Mouse (Mus musculus) MEL (cell line): Measurements from ENCODE around the gene Fam111a. TPM values are rescaled to one million over a fixed set of nuclear protein-coding genes. Genes with fewer than 3 reads are reported as not detected.

Source experiments
- DNase-seq: peaks from one replicate; pipeline ENCODE4 v3.0.0; 2011; ENCODE audit warnings: low read depth, low spot score
- H3K27ac ChIP-seq: 2 replicates; pipeline ENCODE4 v1.5.1; 2012; ENCODE audit warnings: low read depth, mild to moderate bottlenecking, control low read depth, low read length, moderate library complexity; ENCODE audit not compliant: control insufficient read depth
- H3K27me3 ChIP-seq, 2 experiments: fragments of 150-350 bp in 1 of 2; sonication (generic) in 1 of 2; 2 replicates each; pipeline ENCODE4 v1.6.1; 2012; ENCODE audit warnings: low read length in 2 of 2, mild to moderate bottlenecking in 2 of 2, improper control_type of control experiment in 1 of 2, moderate library complexity in 1 of 2; ENCODE audit not compliant: insufficient read depth in 2 of 2, control insufficient read depth in 1 of 2
- H3K36me3 ChIP-seq, 2 experiments: 2 replicates each; pipeline ENCODE4 v1.6.1; 2012 to 2014; ENCODE audit warnings: low read length in 2 of 2, improper control_type of control experiment in 1 of 2, inconsistent platforms in 1 of 2, mild to moderate bottlenecking in 1 of 2; ENCODE audit not compliant: insufficient read depth in 2 of 2, control insufficient read depth in 1 of 2
- H3K4me1 ChIP-seq, 2 experiments: fragments of 150-350 bp in 1 of 2; sonication (generic) in 1 of 2; 2 replicates each; pipeline ENCODE4 v1.6.1; 2012; ENCODE audit warnings: low read length in 2 of 2, improper control_type of control experiment in 1 of 2, mild to moderate bottlenecking in 1 of 2; ENCODE audit not compliant: insufficient read depth in 2 of 2, control insufficient read depth in 1 of 2
- H3K4me3 ChIP-seq, 2 experiments: fragments of 150-350 bp in 1 of 2; sonication (generic) in 1 of 2; 2 replicates each; pipeline ENCODE4 v1.5.1; 2012; ENCODE audit warnings: low read depth in 2 of 2, low read length in 2 of 2, mild to moderate bottlenecking in 2 of 2, moderate library complexity in 2 of 2, control low read depth in 1 of 2, improper control_type of control experiment in 1 of 2; ENCODE audit not compliant: control insufficient read depth in 1 of 2, insufficient read depth in 1 of 2
- H3K79me2 ChIP-seq: 2 replicates; pipeline ENCODE4 v1.6.1; 2012; ENCODE audit warnings: mild to moderate bottlenecking, low read length, moderate library complexity; ENCODE audit not compliant: control insufficient read depth, poor library complexity, insufficient read depth
- H3K9ac ChIP-seq: 2 replicates; pipeline ENCODE4 v1.6.1; 2012; ENCODE audit warnings: low read depth, mild to moderate bottlenecking, control low read depth, low read length, moderate library complexity; ENCODE audit not compliant: control insufficient read depth, poor library complexity, severe bottlenecking
- H3K9me3 ChIP-seq: fragments of 150-350 bp; sonication (generic); replicated peaks from 2 replicates; pipeline ENCODE4 v1.6.1; 2012; ENCODE audit warnings: mild to moderate bottlenecking, low read length, improper control_type of control experiment, moderate library complexity; ENCODE audit not compliant: insufficient read depth
- CHD1 ChIP-seq: IDR thresholded peaks from 2 replicates; pipeline ENCODE4 v1.6.1; 2012; ENCODE audit warnings: low read depth, mild to moderate bottlenecking, inconsistent platforms, low read length, improper control_type of control experiment
- CHD2 ChIP-seq: IDR thresholded peaks from 2 replicates; pipeline ENCODE4 v1.6.1; 2011; ENCODE audit warnings: low read length, improper control_type of control experiment
- CTCF ChIP-seq, 3 experiments: IDR thresholded peaks in 2 of 3; conservative IDR thresholded peaks in 1 of 3; 2 replicates each; pipeline ENCODE4 v1.5.1; 2011 to 2012; ENCODE audit warnings: low read length in 3 of 3, low read depth in 2 of 3, mild to moderate bottlenecking in 2 of 3, improper control_type of control experiment in 1 of 3, inconsistent platforms in 1 of 3, mixed read lengths in 1 of 3, moderate library complexity in 1 of 3; ENCODE audit not compliant: control insufficient read depth in 1 of 3, insufficient read depth in 1 of 3, poor library complexity in 1 of 3, severe bottlenecking in 1 of 3
- E2F4 ChIP-seq: IDR thresholded peaks from 2 replicates; pipeline ENCODE4 v1.6.1; 2011; ENCODE audit warnings: low read depth, low read length, improper control_type of control experiment, borderline replicate concordance
- ELF1 ChIP-seq: IDR thresholded peaks from 2 replicates; pipeline ENCODE4 v1.6.1; 2014; ENCODE audit warnings: low read depth, mild to moderate bottlenecking, inconsistent platforms, low read length, improper control_type of control experiment, moderate library complexity
- EP300 ChIP-seq, 2 experiments: IDR thresholded peaks; 2 replicates each; pipeline ENCODE4 v1.6.1; 2011; ENCODE audit warnings: improper control_type of control experiment in 2 of 2, low read length in 2 of 2, low read depth in 1 of 2, mild to moderate bottlenecking in 1 of 2
- GABPA ChIP-seq: IDR thresholded peaks from 2 replicates; pipeline ENCODE4 v1.6.1; 2012; ENCODE audit warnings: low read depth, mild to moderate bottlenecking, inconsistent platforms, low read length, improper control_type of control experiment, moderate library complexity
- GATA1 ChIP-seq: IDR thresholded peaks from 2 replicates; pipeline ENCODE4 v1.6.1; 2011; ENCODE audit warnings: low read depth, low read length, improper control_type of control experiment
- HCFC1 ChIP-seq: IDR thresholded peaks from 2 replicates; pipeline ENCODE4 v1.6.1; 2012; ENCODE audit warnings: low read depth, mild to moderate bottlenecking, inconsistent platforms, low read length, improper control_type of control experiment, moderate library complexity
- JUND ChIP-seq: IDR thresholded peaks from 2 replicates; pipeline ENCODE4 v1.6.1; 2011; ENCODE audit warnings: low read depth, mild to moderate bottlenecking, improper control_type of control experiment, low read length
- MAFK ChIP-seq: IDR thresholded peaks from 2 replicates; pipeline ENCODE4 v1.6.1; 2011; ENCODE audit warnings: low read depth, mild to moderate bottlenecking, low read length, improper control_type of control experiment, borderline replicate concordance
- MAZ ChIP-seq: IDR thresholded peaks from 2 replicates; pipeline ENCODE4 v1.6.1; 2012; ENCODE audit warnings: low read depth, mild to moderate bottlenecking, inconsistent platforms, low read length, improper control_type of control experiment
- MXI1 ChIP-seq: IDR thresholded peaks from 2 replicates; pipeline ENCODE4 v1.6.1; 2011; ENCODE audit warnings: mild to moderate bottlenecking, low read depth, low read length, improper control_type of control experiment
- MYB ChIP-seq: IDR thresholded peaks from 2 replicates; pipeline ENCODE4 v1.6.1; 2011; ENCODE audit warnings: mild to moderate bottlenecking, low read depth, low read length, improper control_type of control experiment
- MYC ChIP-seq: IDR thresholded peaks from 2 replicates; pipeline ENCODE4 v1.6.1; 2011; ENCODE audit warnings: low read depth, mild to moderate bottlenecking, low read length, improper control_type of control experiment, moderate library complexity
- NELFE ChIP-seq: IDR thresholded peaks from 2 replicates; pipeline ENCODE4 v1.6.1; 2011; ENCODE audit warnings: low read depth, low read length, improper control_type of control experiment
- POLR2AphosphoS2 ChIP-seq: IDR thresholded peaks from 2 replicates; pipeline ENCODE4 v1.6.1; 2011; ENCODE audit warnings: low read length, improper control_type of control experiment
- RAD21 ChIP-seq: IDR thresholded peaks from 2 replicates; pipeline ENCODE4 v1.6.1; 2011; ENCODE audit warnings: mild to moderate bottlenecking, low read depth, low read length, improper control_type of control experiment
- SIN3A ChIP-seq: IDR thresholded peaks from 2 replicates; pipeline ENCODE4 v1.6.1; 2012; ENCODE audit warnings: low read length, improper control_type of control experiment, inconsistent platforms
- SMC3 ChIP-seq: IDR thresholded peaks from 2 replicates; pipeline ENCODE4 v1.6.1; 2011; ENCODE audit warnings: low read depth, low read length, improper control_type of control experiment
- TAL1 ChIP-seq: IDR thresholded peaks from 2 replicates; pipeline ENCODE4 v1.6.1; 2012; ENCODE audit warnings: mild to moderate bottlenecking, inconsistent platforms, low read length, moderate library complexity, mixed read lengths
- TBP ChIP-seq: IDR thresholded peaks from 2 replicates; pipeline ENCODE4 v1.8.0; 2011; ENCODE audit warnings: low read depth, low read length, improper control_type of control experiment
- TCF12 ChIP-seq: IDR thresholded peaks from 2 replicates; pipeline ENCODE4 v1.6.1; 2014; ENCODE audit warnings: low read depth, mild to moderate bottlenecking, inconsistent platforms, low read length, improper control_type of control experiment, moderate library complexity
- USF1 ChIP-seq: IDR thresholded peaks from 2 replicates; pipeline ENCODE4 v1.6.1; 2014; ENCODE audit warnings: low read depth, mild to moderate bottlenecking, inconsistent platforms, low read length, improper control_type of control experiment, moderate library complexity
- USF2 ChIP-seq, 2 experiments: IDR thresholded peaks; 2 replicates each; pipeline ENCODE4 v1.6.1; 2011 to 2012; ENCODE audit warnings: improper control_type of control experiment in 2 of 2, low read length in 2 of 2, borderline replicate concordance in 1 of 2, inconsistent platforms in 1 of 2, low read depth in 1 of 2, mild to moderate bottlenecking in 1 of 2; ENCODE audit not compliant: insufficient read depth in 1 of 2
- ZC3H11A ChIP-seq: IDR thresholded peaks from 2 replicates; pipeline ENCODE4 v1.6.1; 2012; ENCODE audit warnings: low read depth, mild to moderate bottlenecking, inconsistent platforms, low read length, improper control_type of control experiment
- ZKSCAN1 ChIP-seq: IDR thresholded peaks from 2 replicates; pipeline ENCODE4 v1.6.1; 2012; ENCODE audit warnings: low read depth, mild to moderate bottlenecking, inconsistent platforms, low read length, improper control_type of control experiment, moderate library complexity
- ZNF384 ChIP-seq: IDR thresholded peaks from 2 replicates; pipeline ENCODE4 v1.6.1; 2012; ENCODE audit warnings: low read depth, mild to moderate bottlenecking, inconsistent platforms, low read length, improper control_type of control experiment
- polyA plus RNA-seq, 2 experiments: library from polyadenylated mRNA; stranded (reverse) in 1 of 2; unstranded in 1 of 2; fragments of >175 nt in 1 of 2; fragments of >200 nt in 1 of 2; gene quantifications; 2 replicates each; pipeline versions ENCODE4 v1.2.1 to v1.2.4; 2012; ENCODE audit warnings: low replicate concordance in 2 of 2, low read depth in 1 of 2; ENCODE audit not compliant: insufficient read length in 2 of 2, insufficient read depth in 1 of 2, missing spikeins in 1 of 2
- total RNA-seq: library from RNA; depleted of rRNA; stranded (reverse); fragments of 300-350 nt; gene quantifications from 2 replicates; pipeline ENCODE4 v1.2.3, GENCODE M21; 2012

Fam111a gene
- total and polyA plus RNA-seq, 3 experiments: 56.1 to 157 (median 75.9) TPM

DNA sequence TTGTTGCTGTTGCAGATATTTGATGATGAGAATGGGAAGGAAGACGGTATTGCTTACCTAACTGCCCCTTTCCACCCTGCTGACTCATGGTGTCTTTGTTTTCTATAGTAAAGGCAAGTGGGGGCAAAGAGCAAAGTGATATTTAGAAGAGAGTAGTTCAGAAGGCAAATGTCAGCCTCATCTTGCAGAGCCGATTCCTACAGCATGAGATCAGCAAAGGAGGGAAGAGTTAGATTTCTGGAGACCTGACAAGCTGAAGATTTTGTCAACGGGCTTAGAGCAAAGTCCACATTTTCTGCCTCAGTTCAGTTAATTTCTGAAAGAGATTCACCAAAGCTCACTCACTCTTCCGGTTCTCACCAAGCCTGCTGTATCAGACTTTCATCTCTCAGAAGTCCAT, 87.6 kb downstream of the Fam111a start, which contains the start of gene Glyat:
Gene Glyat (plus strand): TSS at position 133 of the 400 bp plus-strand sequence.
- no peaks in the 10 kb centered on the region for H3K9me3 ChIP-seq
- no peak for TF ChIP-seq NELFE
- no peak for TF ChIP-seq SMC3
- no peak for TF ChIP-seq GABPA
- TF ChIP-seq SIN3A: no peak
- no peak for TF ChIP-seq TBP
- no peak for TF ChIP-seq USF2 (IDR thresholded peaks at IDR 0.05; ENCODE audit: borderline replicate concordance in 1 of 2, insufficient read depth in 1 of 2, low read depth in 1 of 2, low read length in 2 of 2)
- TF ChIP-seq JUND: no peak
- TF ChIP-seq E2F4: no peak
- TF ChIP-seq MXI1: no peak
- TF ChIP-seq MAZ: no peak
- TF ChIP-seq RAD21: no peak
- TF ChIP-seq ZKSCAN1: no peak
- no peak for TF ChIP-seq MYC
- no peak for TF ChIP-seq ELF1
- no peak for TF ChIP-seq CHD2
- TF ChIP-seq ZC3H11A: no peak
- TF ChIP-seq TAL1: no peak
- no peak for TF ChIP-seq TCF12
- TF ChIP-seq CHD1: no peak
- no peaks in the 10 kb centered on the region; a peak in 2 of 4 replicates for H3K27me3 ChIP-seq
- H3K27ac ChIP-seq: no peak within 1 kb of the TSS
- no peaks in the 10 kb centered on the region for H3K36me3 ChIP-seq
- no peak for DNase-seq
- H3K9ac ChIP-seq: no peak within 1 kb of the TSS
- no peak within 1 kb of the TSS for H3K4me3 ChIP-seq
- no peaks in the 10 kb centered on the region for H3K4me1 ChIP-seq
- no peaks in the 10 kb centered on the region for H3K79me2 ChIP-seq

GRCm38 (mm10) chr19:12634259-12634658, 88.7 kb downstream of the Fam111a start:
- Histone ChIP-seq H3K9me3 (no peaks in the 10 kb centered on the region), H3K27me3 (no peaks in the 10 kb centered on the region; a peak in 2 of 4 replicates), H3K9ac (no peak overlapping the region), H3K27ac (no peak overlapping the region), H3K4me1 (no peaks in the 10 kb centered on the region), H3K36me3 (no peaks in the 10 kb centered on the region), H3K79me2 (no peaks in the 10 kb centered on the region), H3K4me3 (no peak overlapping the region)
- DNase-seq: no peak
- no peak for TF ChIP-seq RAD21
- TF ChIP-seq ZNF384: no peak
- no peak for TF ChIP-seq SIN3A
- no peak for TF ChIP-seq POLR2AphosphoS2
- TF ChIP-seq GABPA: no peak
- TF ChIP-seq ELF1: no peak
- no peak for TF ChIP-seq USF1
- no peak for TF ChIP-seq GATA1
- TF ChIP-seq CTCF (IDR thresholded peaks at IDR 0.05 in 2 of 3, conservative IDR thresholded peaks at IDR 0.05 in 1 of 3; ENCODE audit: control insufficient read depth in 1 of 3, insufficient read depth in 1 of 3, low read depth in 2 of 3, low read length in 3 of 3, poor library complexity in 1 of 3, severe bottlenecking in 1 of 3): no peak
- TF ChIP-seq HCFC1: no peak
- no peak for TF ChIP-seq EP300 (IDR thresholded peaks at IDR 0.05; ENCODE audit: low read depth in 1 of 2, low read length in 2 of 2)
- TF ChIP-seq ZKSCAN1: no peak
- no peak for TF ChIP-seq MYB
- no peak for TF ChIP-seq MAFK
- TF ChIP-seq MYC: no peak
- TF ChIP-seq, all 39 proteins: peak for 0
